Comparison of ENCODE assay signal across 9 mouse cellular contexts in the genomic region with DNA sequence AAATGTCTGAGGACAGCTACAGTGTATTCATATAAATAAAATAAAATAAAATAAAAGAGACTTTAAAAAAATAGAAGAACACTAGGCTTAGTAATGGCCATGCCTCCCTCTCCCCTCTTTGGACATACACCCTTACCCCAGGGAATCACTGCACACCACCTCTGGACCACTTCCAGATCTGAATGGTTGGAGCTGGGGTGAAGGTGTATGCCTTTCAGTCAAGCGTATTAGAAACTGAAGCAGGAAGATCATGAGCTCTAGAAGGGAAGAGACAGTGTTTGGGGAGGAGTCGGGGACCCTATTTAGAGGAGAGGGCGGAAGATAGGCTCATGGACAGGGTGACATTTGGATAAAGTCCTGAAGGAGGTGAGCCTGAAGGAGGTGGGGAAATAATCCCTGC. TPM values are rescaled to one million over a fixed set of nuclear protein-coding genes. Genes with fewer than 3 reads are reported as not detected.
DNase-seq lines count a peak whose midpoint lies in the region; ATAC-seq and TF ChIP-seq lines count a peak whose summit lies in the region.
"Had no signal": no experiment of that assay in that cellular context is flagged by ENCODE, and none has a peak within 500 bp of the region (broad histone marks: within the 10 kb centered on the region; RNA-seq: fewer than 3 reads in every experiment).

No protein-coding gene starts in this region.

- peaks cover 9% of the 10 kb centered on the region for H3K4me1 ChIP-seq in hindbrain, embryonic 12.5 days
- 0 out of 2 replicates have a peak, but pooled peaks cover 3% of the 10 kb centered on the region for H3K4me1 ChIP-seq in hindbrain, embryonic 14.5 days (replicated peaks; ENCODE audit: control insufficient read depth, insufficient read depth, low read length)
- no peaks in the 10 kb centered on the region; the same call in 1 of the 2 replicates for H3K4me1 ChIP-seq in bone marrow, adult 2 months (ENCODE audit: control insufficient read depth, insufficient read depth, low read length)
- peaks cover 7% of the 10 kb centered on the region for H3K4me1 ChIP-seq in embryonic facial prominence, embryonic 14.5 days (ENCODE audit: control insufficient read depth, insufficient read depth, low read length)
- peaks cover 92% of the 10 kb centered on the region for H3K4me1 ChIP-seq in liver, embryonic 12.5 days

- DNase-seq in hindbrain, embryonic 14.5 days (ENCODE audit: low spot score) = no peak
- no peak for DNase-seq in embryonic facial prominence, embryonic 14.5 days (ENCODE audit: low spot score)
- no peak for DNase-seq in thymus, postnatal 25 days
- DNase-seq in layer of hippocampus, postnatal 25 days (ENCODE audit: extremely low spot score in 1 of 2, low spot score in 1 of 2) = no peak
- no peak for DNase-seq in urinary bladder, postnatal 25 days (ENCODE audit: low spot score)

- H3K9me3 ChIP-seq in hindbrain, embryonic 12.5 days (replicated peaks) = no peaks in the 10 kb centered on the region
- no peaks in the 10 kb centered on the region for H3K9me3 ChIP-seq in hindbrain, embryonic 14.5 days (ENCODE audit: control insufficient read depth, low read length)
- H3K9me3 ChIP-seq in embryonic facial prominence, embryonic 14.5 days (ENCODE audit: control insufficient read depth, low read length) = no peaks in the 10 kb centered on the region
- H3K9me3 ChIP-seq in liver, embryonic 12.5 days (replicated peaks) = no peaks in the 10 kb centered on the region

- peaks cover 21% of the 10 kb centered on the region; the same call in 1 of the 2 replicates for H3K36me3 ChIP-seq in hindbrain, embryonic 12.5 days
- 0 out of 2 replicates have a peak, but pooled peaks cover 6% of the 10 kb centered on the region for H3K36me3 ChIP-seq in hindbrain, embryonic 14.5 days (replicated peaks; ENCODE audit: control insufficient read depth, insufficient read depth)
- peaks cover 15% of the 10 kb centered on the region for H3K36me3 ChIP-seq in embryonic facial prominence, embryonic 14.5 days (ENCODE audit: control insufficient read depth, insufficient read depth, low read length)
- peaks cover 30% of the 10 kb centered on the region for H3K36me3 ChIP-seq in liver, embryonic 12.5 days

- no peak overlapping the region for H3K9ac ChIP-seq in hindbrain, embryonic 12.5 days
- no peak overlapping the region for H3K9ac ChIP-seq in hindbrain, embryonic 14.5 days
- peak overlapping the region; percentile 56; the same call in 1 of the 2 replicates for H3K9ac ChIP-seq in embryonic facial prominence, embryonic 14.5 days (ENCODE audit: low read depth, low read length)
- peak overlapping the region; percentile 76 for H3K9ac ChIP-seq in liver, embryonic 12.5 days

- no peak overlapping the region for H3K4me2 ChIP-seq in hindbrain, embryonic 12.5 days (replicated peaks)
- no peak overlapping the region for H3K4me2 ChIP-seq in hindbrain, embryonic 14.5 days (replicated peaks)
- H3K4me2 ChIP-seq in embryonic facial prominence, embryonic 14.5 days (ENCODE audit: low read depth, low read length) = peak overlapping the region; percentile 66; the same call in 1 of the 2 replicates
- peak overlapping the region; percentile 82 for H3K4me2 ChIP-seq in liver, embryonic 12.5 days

- H3K4me3 ChIP-seq in hindbrain, embryonic 12.5 days = no peak overlapping the region
- H3K4me3 ChIP-seq in hindbrain, embryonic 14.5 days (replicated peaks; ENCODE audit: low read length) = no peak overlapping the region
- H3K4me3 ChIP-seq in bone marrow, adult 2 months (replicated peaks; ENCODE audit: control insufficient read depth, low read depth, low read length) = no peak overlapping the region
- H3K4me3 ChIP-seq in embryonic facial prominence, embryonic 14.5 days (ENCODE audit: low read depth, low read length) = no peak overlapping the region
- peak overlapping the region; percentile 51 for H3K4me3 ChIP-seq in liver, embryonic 12.5 days

- 73% methylated on average over 3 of the region's 3 CpGs for WGBS in hindbrain, embryonic 12.5 days
- WGBS in hindbrain, embryonic 14.5 days = 76% methylated on average over 3 of the region's 3 CpGs
- 78% methylated on average over 3 of the region's 3 CpGs for WGBS in bone marrow, adult 2 months
- 54% methylated on average over 3 of the region's 3 CpGs for WGBS in embryonic facial prominence, embryonic 14.5 days
- 65% methylated on average over 3 of the region's 3 CpGs for WGBS in liver, embryonic 12.5 days (ENCODE audit: insufficient replicate concordance)

- peak overlapping the region; percentile 70 for H3K27ac ChIP-seq in hindbrain, embryonic 12.5 days
- H3K27ac ChIP-seq in hindbrain, embryonic 14.5 days = no peak overlapping the region
- 0 out of 2 replicates have a peak overlapping the region, but pooled peaks have one; percentile 15 for H3K27ac ChIP-seq in bone marrow, adult 2 months (ENCODE audit: control insufficient read depth, insufficient read depth, low read depth, low read length, poor library complexity)
- peak overlapping the region; percentile 84 for H3K27ac ChIP-seq in embryonic facial prominence, embryonic 14.5 days (replicated peaks; ENCODE audit: low read depth, low read length)
- H3K27ac ChIP-seq in liver, embryonic 12.5 days = peak overlapping the region; percentile 92

- no peak for TF ChIP-seq POLR2A in bone marrow, adult 2 months (IDR thresholded peaks at IDR 0.05; ENCODE audit: borderline replicate concordance, control insufficient read depth, low read depth, low read length)

- H3K27me3 ChIP-seq in hindbrain, embryonic 12.5 days = peaks cover 3% of the 10 kb centered on the region; the same call in 1 of the 2 replicates
- no peaks in the 10 kb centered on the region for H3K27me3 ChIP-seq in hindbrain, embryonic 14.5 days (ENCODE audit: control insufficient read depth, insufficient read depth, low read length)
- no peaks in the 10 kb centered on the region for H3K27me3 ChIP-seq in embryonic facial prominence, embryonic 14.5 days (replicated peaks; ENCODE audit: control insufficient read depth, insufficient read depth, low read length)
- no peaks in the 10 kb centered on the region for H3K27me3 ChIP-seq in liver, embryonic 12.5 days (replicated peaks)
- H3K27me3 ChIP-seq: Patski had no signal

- no peak for TF ChIP-seq CTCF in bone marrow, adult 2 months (IDR thresholded peaks at IDR 0.05; ENCODE audit: control insufficient read depth, insufficient read depth, low read length)

- no peak for ATAC-seq in hindbrain, embryonic 12.5 days (ENCODE audit: low FRiP score)
- no peak for ATAC-seq in hindbrain, embryonic 14.5 days (ENCODE audit: low FRiP score)
- ATAC-seq in embryonic facial prominence, embryonic 14.5 days (ENCODE audit: low read depth) = no peak
- ATAC-seq in liver, embryonic 12.5 days = no peak

RNA-seq across cellular contexts. Expression of a gene that starts 6.2 kb away (rescaled TPM):
- polyA plus RNA-seq in hindbrain, embryonic 12.5 days (2016; fragmentation: Nextera tagmentation; extraction: Ambion mirVana) = 17.5 TPM in 2 replicates
- 7.9 and 8.9 TPM in 2 replicates for polyA plus RNA-seq in hindbrain, embryonic 14.5 days (2014; fragmentation: Nextera tagmentation; extraction: Ambion mirVana)
- polyA plus RNA-seq in bone marrow, adult 2 months (2011; ENCODE audit: insufficient read depth, insufficient read length, low replicate concordance, missing spikeins) = 20.9 and 33.8 TPM in 2 replicates
- 32.6 and 34.7 TPM in 2 replicates for polyA plus RNA-seq in embryonic facial prominence, embryonic 14.5 days (2014; fragmentation: Nextera tagmentation; extraction: Ambion mirVana)
- 19.5 and 20.9 TPM in 2 replicates for polyA plus RNA-seq in liver, embryonic 12.5 days (2016; fragmentation: Nextera tagmentation; extraction: Ambion mirVana)
- total RNA-seq in layer of hippocampus, postnatal 25 days (2021) = 1 to 10 TPM; 7.0 to 7.3 TPM

RNA-seq across cellular contexts. Expression of a gene that starts 6.9 kb away (rescaled TPM):
- polyA plus RNA-seq in hindbrain, embryonic 12.5 days (2016; fragmentation: Nextera tagmentation; extraction: Ambion mirVana) = 20.8 and 22.3 TPM in 2 replicates
- polyA plus RNA-seq in hindbrain, embryonic 14.5 days (2014; fragmentation: Nextera tagmentation; extraction: Ambion mirVana) = 8.4 and 9.3 TPM in 2 replicates
- polyA plus RNA-seq in bone marrow, adult 2 months (2011; ENCODE audit: insufficient read depth, insufficient read length, low replicate concordance, missing spikeins) = 34.3 and 61.0 TPM in 2 replicates
- polyA plus RNA-seq in embryonic facial prominence, embryonic 14.5 days (2014; fragmentation: Nextera tagmentation; extraction: Ambion mirVana) = 31.3 and 31.9 TPM in 2 replicates
- 24.6 and 26.3 TPM in 2 replicates for polyA plus RNA-seq in liver, embryonic 12.5 days (2016; fragmentation: Nextera tagmentation; extraction: Ambion mirVana)
- total RNA-seq in layer of hippocampus, postnatal 25 days (2021) = 1 to 10 TPM; 3.3 to 3.9 TPM

RNA-seq across cellular contexts. Expression of a gene that starts 18.6 kb away (rescaled TPM):
- 2.5 and 3.5 TPM in 2 replicates for polyA plus RNA-seq in hindbrain, embryonic 12.5 days (2016; fragmentation: Nextera tagmentation; extraction: Ambion mirVana)
- polyA plus RNA-seq in hindbrain, embryonic 14.5 days (2014; fragmentation: Nextera tagmentation; extraction: Ambion mirVana) = 0.50 and 0.93 TPM in 2 replicates
- 0.79 and 3.4 TPM in 2 replicates for polyA plus RNA-seq in bone marrow, adult 2 months (2011; ENCODE audit: insufficient read depth, insufficient read length, low replicate concordance, missing spikeins)
- polyA plus RNA-seq in embryonic facial prominence, embryonic 14.5 days (2014; fragmentation: Nextera tagmentation; extraction: Ambion mirVana) = 2.5 and 2.9 TPM in 2 replicates
- polyA plus RNA-seq in liver, embryonic 12.5 days (2016; fragmentation: Nextera tagmentation; extraction: Ambion mirVana) = 0.91 and 1.2 TPM in 2 replicates
- under 1 TPM; 0.32 to 0.38 TPM for total RNA-seq in layer of hippocampus, postnatal 25 days (2021)

RNA-seq across cellular contexts. Expression of a gene that starts 32.7 kb away (rescaled TPM):
- 26.6 and 27.3 TPM in 2 replicates for polyA plus RNA-seq in hindbrain, embryonic 12.5 days (2016; fragmentation: Nextera tagmentation; extraction: Ambion mirVana)
- polyA plus RNA-seq in hindbrain, embryonic 14.5 days (2014; fragmentation: Nextera tagmentation; extraction: Ambion mirVana) = 17.7 and 25.4 TPM in 2 replicates
- 323 and 400 TPM in 2 replicates for polyA plus RNA-seq in bone marrow, adult 2 months (2011; ENCODE audit: insufficient read depth, insufficient read length, low replicate concordance, missing spikeins)
- 67.3 and 75.2 TPM in 2 replicates for polyA plus RNA-seq in embryonic facial prominence, embryonic 14.5 days (2014; fragmentation: Nextera tagmentation; extraction: Ambion mirVana)
- 895 and 897 TPM in 2 replicates for polyA plus RNA-seq in liver, embryonic 12.5 days (2016; fragmentation: Nextera tagmentation; extraction: Ambion mirVana)
- total RNA-seq in layer of hippocampus, postnatal 25 days (2021) = 10 to 100 TPM; 16.1 to 22.6 TPM

RNA-seq across cellular contexts. Expression of a gene that starts 33.0 kb away (rescaled TPM):
- 0.90 and 1.1 TPM in 2 replicates for polyA plus RNA-seq in hindbrain, embryonic 12.5 days (2016; fragmentation: Nextera tagmentation; extraction: Ambion mirVana)
- 4.0 and 4.2 TPM in 2 replicates for polyA plus RNA-seq in hindbrain, embryonic 14.5 days (2014; fragmentation: Nextera tagmentation; extraction: Ambion mirVana)
- polyA plus RNA-seq in bone marrow, adult 2 months (2011; ENCODE audit: insufficient read depth, insufficient read length, low replicate concordance, missing spikeins) = 0.11 and 0.62 TPM in 2 replicates
- polyA plus RNA-seq in embryonic facial prominence, embryonic 14.5 days (2014; fragmentation: Nextera tagmentation; extraction: Ambion mirVana) = 0.39 and 0.40 TPM in 2 replicates
- polyA plus RNA-seq in liver, embryonic 12.5 days (2016; fragmentation: Nextera tagmentation; extraction: Ambion mirVana) = 0.11 and 0.12 TPM in 2 replicates
- 100 to 1,000 TPM; 121 to 142 TPM for total RNA-seq in layer of hippocampus, postnatal 25 days (2021)

Comparison
In these comparisons a context has a peak if more than half of its experiments do, and no peak if none do; other contexts are left out.
1. H3K4me2 ChIP-seq: peak in embryonic facial prominence, embryonic 14.5 days (single experiment) and liver, embryonic 12.5 days (single experiment); none in hindbrain, embryonic 12.5 days (single experiment) and hindbrain, embryonic 14.5 days (single experiment).
2. H3K9ac ChIP-seq: peak in embryonic facial prominence, embryonic 14.5 days (single experiment) and liver, embryonic 12.5 days (single experiment); none in hindbrain, embryonic 12.5 days (single experiment) and hindbrain, embryonic 14.5 days (single experiment).